Mouse (Mus musculus) limb, embryonic 11.5 days (tissue): ENCODE data around the gene Mapk3. TPM values are rescaled to one million over a fixed set of nuclear protein-coding genes. Genes with fewer than 3 reads are reported as not detected.
A peak's percentile ranks its signal among the peaks of the same experiment; 100 is the strongest.

Source experiments
- ATAC-seq: fragments of 200-750 bp; cut with Nextera tagmentation; 2 replicates; pipeline ENCODE4 v1.8.0; 2017; ENCODE audit warnings: low read depth; ENCODE audit not compliant: insufficient number of reproducible peaks, low FRiP score, low TSS enrichment
- DNase-seq: peaks from one replicate; pipeline ENCODE4 v3.0.0-alpha.2; 2015; ENCODE audit warnings: low spot score
- H3K27ac ChIP-seq: fragments of 300-500 bp; sonication (generic); replicated peaks from 2 replicates; pipeline ENCODE4 v1.5.1; 2014; ENCODE audit warnings: low read depth, mild to moderate bottlenecking, low read length
- H3K27me3 ChIP-seq: fragments of 300-500 bp; sonication (generic); 2 replicates; pipeline ENCODE4 v1.6.1; 2014; ENCODE audit warnings: mild to moderate bottlenecking, low read length, mixed read lengths; ENCODE audit not compliant: control insufficient read depth, insufficient read depth
- H3K36me3 ChIP-seq: fragments of 300-500 bp; sonication (generic); 2 replicates; pipeline ENCODE4 v1.6.1; 2014; ENCODE audit warnings: mild to moderate bottlenecking, low read length, moderate library complexity, mixed read lengths; ENCODE audit not compliant: control insufficient read depth, insufficient read depth
- H3K4me1 ChIP-seq: fragments of 300-500 bp; sonication (generic); 2 replicates; pipeline ENCODE4 v1.6.1; 2014; ENCODE audit warnings: low read length, mixed read lengths; ENCODE audit not compliant: control insufficient read depth, insufficient read depth
- H3K4me2 ChIP-seq: fragments of 300-500 bp; sonication (generic); 2 replicates; pipeline ENCODE4 v1.6.1; 2014; ENCODE audit warnings: low read depth, mild to moderate bottlenecking, moderate library complexity; ENCODE audit not compliant: severe bottlenecking
- H3K4me3 ChIP-seq: fragments of 300-500 bp; sonication (generic); 2 replicates; pipeline ENCODE4 v1.5.1; 2014; ENCODE audit warnings: low read depth, low read length
- H3K9ac ChIP-seq: fragments of 300-500 bp; sonication (generic); 2 replicates; pipeline ENCODE4 v1.6.1; 2014; ENCODE audit warnings: mild to moderate bottlenecking, low read length
- H3K9me3 ChIP-seq: fragments of 300-500 bp; sonication (generic); 2 replicates; pipeline ENCODE4 v1.6.1; 2016; ENCODE audit warnings: low read length; ENCODE audit not compliant: control insufficient read depth
- WGBS: fragments of 180-500 bp; shearing (Covaris S2); extraction: QIAGEN DNeasy Blood & Tissue Kit; methylation state at CpG from one replicate; pipeline ENCODE4 v1.1.7; 2014; 5-methylcytosine and 5-hydroxymethylcytosine counted together
- polyA plus RNA-seq: library from polyadenylated mRNA; unstranded; fragments of >200 nt; fragmentation: Nextera tagmentation; extraction: Ambion mirVana; gene quantifications from 2 replicates; pipeline ENCODE4 v1.2.1, GENCODE M21; 2014

Gene Mapk3
- polyA plus RNA-seq, 1 experiment from 2014 or later = 37.4 TPM

DNA sequence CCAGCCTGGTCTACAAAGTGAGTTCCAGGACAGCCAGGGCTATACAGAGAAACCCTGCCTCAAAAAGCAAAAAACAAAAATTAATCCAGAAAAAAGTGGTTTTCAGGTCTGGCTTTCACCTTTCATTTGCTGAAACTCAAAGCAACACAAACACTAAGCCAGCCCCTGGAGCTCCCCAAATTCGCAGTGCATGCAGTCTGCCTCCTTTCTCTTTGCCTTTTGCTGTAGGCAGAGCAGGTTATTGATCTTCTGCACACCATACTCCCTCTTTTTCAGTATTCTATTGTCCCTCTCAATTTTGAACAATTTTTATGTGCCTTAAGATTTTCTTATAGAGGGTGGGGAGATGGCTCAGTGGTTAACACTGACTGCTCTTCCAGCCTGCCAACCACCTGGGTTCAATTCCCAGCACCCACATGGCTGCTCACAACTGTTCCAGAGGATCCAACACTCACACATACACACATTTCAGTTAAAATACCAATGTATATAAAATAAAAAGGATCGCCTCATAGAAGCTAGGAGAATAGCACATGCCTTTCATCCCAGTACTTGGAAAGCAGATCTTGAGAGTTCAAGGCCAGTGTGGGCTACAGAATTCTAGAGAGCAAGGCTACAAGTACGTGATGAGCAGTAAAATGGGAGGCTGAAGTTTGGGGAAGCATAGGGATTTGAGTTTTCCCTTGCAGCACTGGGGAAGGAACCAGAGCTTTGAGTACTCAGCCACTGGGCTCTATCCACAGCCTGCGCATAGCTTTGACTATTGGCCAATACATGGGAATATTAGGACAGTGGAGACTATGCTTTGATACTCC lies 34.3 kb downstream of the Mapk3 start:
- Histone ChIP-seq H3K9me3 (no peaks in the 10 kb centered on the region), H3K9ac (no peak overlapping the region), H3K27ac (no peak overlapping the region), H3K4me2 (peak overlapping the region; percentile 15; the same call in 1 of the 2 replicates), H3K4me1 (peaks cover 23% of the 10 kb centered on the region), H3K27me3 (no peaks in the 10 kb centered on the region), H3K36me3 (peaks cover 31% of the 10 kb centered on the region), H3K4me3 (no peak overlapping the region)
- ATAC-seq = no peak
- DNase-seq = no peak
- 75% methylated on average over 4 of the region's 4 CpGs for WGBS

GRCm38 (mm10) chr7:126794271-126794605 lies 34.8 kb downstream of the Mapk3 start:
- H3K27ac ChIP-seq = no peak overlapping the region
- ATAC-seq = no peak
- WGBS = 78% methylated on average over 4 of the region's 4 CpGs
- peaks cover 27% of the 10 kb centered on the region for H3K36me3 ChIP-seq
- H3K9ac ChIP-seq = no peak overlapping the region
- H3K4me2 ChIP-seq = no peak overlapping the region
- no peaks in the 10 kb centered on the region for H3K9me3 ChIP-seq
- H3K4me1 ChIP-seq = peaks cover 23% of the 10 kb centered on the region
- no peaks in the 10 kb centered on the region for H3K27me3 ChIP-seq
- no peak overlapping the region for H3K4me3 ChIP-seq
- DNase-seq = no peak

DNA sequence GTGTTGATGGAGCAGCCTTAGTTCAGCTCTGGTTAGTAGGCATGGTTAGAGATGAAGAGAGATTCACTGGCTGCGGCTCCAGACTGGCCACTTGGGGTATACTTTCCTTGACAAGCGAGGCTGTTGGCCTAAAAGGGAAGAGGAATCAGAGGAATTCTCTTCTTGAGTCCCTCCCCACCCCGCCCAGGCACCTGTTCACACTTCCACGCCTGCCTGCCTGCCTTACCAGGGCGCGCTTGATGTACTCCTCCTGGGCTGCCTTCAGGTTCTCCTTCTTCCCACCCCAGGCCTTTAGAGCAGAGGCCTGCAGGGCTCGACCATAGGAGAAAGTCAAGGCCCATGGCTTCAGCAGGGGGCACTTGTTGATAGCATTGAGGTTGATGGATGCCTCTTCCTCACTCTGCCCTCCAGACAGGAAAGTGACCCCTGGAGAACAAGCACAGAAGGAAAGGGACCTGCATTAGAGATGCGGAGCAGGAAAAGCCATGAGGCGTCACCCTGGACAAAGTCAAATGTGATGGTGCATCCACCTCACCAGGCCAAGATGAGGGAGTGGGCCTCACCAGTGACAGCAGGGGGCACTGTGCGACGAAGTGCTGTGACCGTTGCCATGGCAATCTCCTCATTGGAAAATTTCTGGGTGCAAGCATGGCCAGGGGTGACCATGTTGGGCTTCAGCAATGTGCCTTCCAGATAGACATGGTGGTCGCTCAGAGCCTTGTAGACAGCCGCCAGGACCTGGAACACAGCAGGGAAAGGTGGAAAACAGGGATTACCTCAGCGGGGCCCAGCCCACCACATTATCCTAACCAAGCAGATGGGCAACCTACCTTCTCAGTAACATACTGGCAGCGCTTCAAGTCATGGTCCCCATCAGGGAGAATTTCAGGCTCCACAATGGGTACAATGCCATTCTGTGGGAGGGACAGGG lies 36.3 kb downstream of the Mapk3 start:
- H3K4me2 ChIP-seq = no peak overlapping the region
- no peak for DNase-seq

DNA sequence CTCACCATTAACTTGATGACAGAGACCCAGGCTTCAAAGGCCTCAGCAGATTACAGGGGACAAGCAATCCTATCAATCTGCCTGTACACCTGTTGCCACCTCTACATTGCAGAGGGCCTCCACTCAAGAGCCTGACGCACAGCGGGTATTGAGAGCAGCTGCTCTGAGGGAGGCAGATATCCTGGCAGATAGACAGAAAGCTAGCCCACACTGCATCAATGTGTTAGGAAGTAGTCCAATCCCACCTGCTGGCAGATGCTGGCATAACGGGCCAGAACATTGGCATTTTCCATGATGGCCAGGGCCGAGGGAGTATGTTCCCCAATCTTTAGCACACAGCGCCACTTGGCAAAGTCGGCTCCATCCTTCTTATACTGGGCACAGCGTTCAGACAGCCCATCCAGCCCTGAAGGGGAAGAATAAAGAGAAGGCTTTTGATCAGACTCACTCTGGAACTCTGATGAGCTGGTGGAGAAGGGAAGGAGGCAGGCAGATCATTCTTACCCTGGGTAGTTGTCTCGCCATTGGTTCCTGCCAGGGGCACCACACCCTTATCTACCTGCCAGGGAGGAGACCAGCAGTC lies 37.0 kb downstream of the Mapk3 start:
- DNase-seq (peak; percentile 55), ATAC-seq (no peak)
- peaks cover 20% of the 10 kb centered on the region for H3K36me3 ChIP-seq
- WGBS = 87% methylated on average over 8 of the region's 8 CpGs
- no peaks in the 10 kb centered on the region for H3K9me3 ChIP-seq
- no peak overlapping the region; the same call in 1 of the 2 replicates for H3K4me2 ChIP-seq
- no peak overlapping the region for H3K27ac ChIP-seq
- no peaks in the 10 kb centered on the region for H3K27me3 ChIP-seq
- peaks cover 31% of the 10 kb centered on the region for H3K4me1 ChIP-seq
- H3K9ac ChIP-seq = no peak overlapping the region
- no peak overlapping the region for H3K4me3 ChIP-seq

More for the DNA sequence above, 36.3 kb downstream of the Mapk3 start:
- ATAC-seq = no peak
- 86% methylated on average over 16 of the region's 16 CpGs for WGBS
- H3K9me3 ChIP-seq = no peaks in the 10 kb centered on the region
- no peak overlapping the region for H3K4me3 ChIP-seq
- no peak overlapping the region for H3K27ac ChIP-seq
- no peaks in the 10 kb centered on the region for H3K27me3 ChIP-seq
- peaks cover 18% of the 10 kb centered on the region for H3K36me3 ChIP-seq
- peaks cover 31% of the 10 kb centered on the region for H3K4me1 ChIP-seq
- no peak overlapping the region for H3K9ac ChIP-seq

GRCm38 (mm10) chr7:126797411-126798126 lies 38.2 kb downstream of the Mapk3 start, which contains the start of gene Fam57b:
Gene Fam57b, plus strand, starts transcription at chr7:126797668.
- no peaks in the 10 kb centered on the region for H3K9me3 ChIP-seq
- no peaks in the 10 kb centered on the region for H3K27me3 ChIP-seq
- WGBS = 45% methylated on average over 21 of the region's 21 CpGs
- ATAC-seq = no peak
- peaks cover 30% of the 10 kb centered on the region for H3K4me1 ChIP-seq
- H3K36me3 ChIP-seq = peaks cover 20% of the 10 kb centered on the region
- peak within 1 kb of the TSS; percentile 77 for H3K9ac ChIP-seq
- peak within 1 kb of the TSS; percentile 81; the same call in 1 of the 2 replicates for H3K27ac ChIP-seq
- no peak for DNase-seq
- peak within 1 kb of the TSS; percentile 92 for H3K4me2 ChIP-seq
- H3K4me3 ChIP-seq = peak within 1 kb of the TSS; percentile 76

DNA sequence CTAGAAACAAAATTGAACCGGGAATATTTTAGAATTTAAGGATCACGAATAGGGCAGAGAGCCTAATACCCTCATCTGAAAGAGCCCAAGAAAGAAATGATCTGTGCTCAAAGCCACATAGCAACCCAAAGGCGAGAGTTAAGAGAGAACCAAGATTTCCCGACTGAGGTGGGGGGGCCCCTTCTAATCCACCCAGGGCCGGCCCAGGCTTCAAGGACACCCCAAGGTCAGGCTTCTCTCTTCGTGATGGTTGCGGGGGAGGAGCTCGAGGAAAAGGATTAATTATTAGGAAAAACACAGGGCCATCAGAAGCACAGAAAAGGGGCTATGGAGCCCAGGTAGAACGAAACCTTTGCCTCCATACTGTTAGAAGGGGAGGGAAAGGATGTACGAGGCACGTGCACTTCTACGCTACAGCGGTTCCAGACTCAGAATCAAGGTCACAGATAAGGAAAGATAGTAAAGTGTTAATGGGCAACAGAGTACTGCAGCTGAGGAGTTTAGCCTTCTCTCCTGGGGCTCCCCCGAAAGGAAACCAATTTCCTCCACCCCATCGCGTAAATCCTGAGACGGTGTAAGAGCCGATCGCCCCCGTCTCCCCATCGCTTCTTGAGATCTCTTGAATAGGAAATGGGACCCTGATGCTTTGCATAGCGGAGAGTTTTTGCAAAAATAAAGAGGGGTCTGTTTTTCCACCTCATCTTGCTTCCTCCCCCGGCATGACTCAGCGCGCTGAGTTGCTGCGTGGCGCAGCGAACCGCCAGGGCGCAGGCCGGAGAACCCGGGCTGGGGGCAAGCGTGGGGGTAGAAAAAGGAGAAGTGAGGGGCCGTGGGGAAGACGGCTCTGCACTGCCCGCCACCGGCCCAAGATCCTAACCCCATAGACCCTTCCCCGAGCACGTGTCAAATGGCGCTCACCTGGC lies 39.0 kb downstream of the Mapk3 start:
- no peaks in the 10 kb centered on the region for H3K9me3 ChIP-seq
- DNase-seq = no peak
- no peaks in the 10 kb centered on the region for H3K27me3 ChIP-seq
- H3K4me1 ChIP-seq = peaks cover 25% of the 10 kb centered on the region
- peak overlapping the region; percentile 92 for H3K4me2 ChIP-seq
- H3K4me3 ChIP-seq = peak overlapping the region; percentile 76
- peak overlapping the region; percentile 77 for H3K9ac ChIP-seq
- H3K27ac ChIP-seq = peak overlapping the region; percentile 81
- H3K36me3 ChIP-seq = peaks cover 20% of the 10 kb centered on the region
- under 1% methylated on average over 40 of the region's 40 CpGs for WGBS
- no peak for ATAC-seq

GRCm38 (mm10) chr7:126799050-126799467 lies 39.7 kb downstream of the Mapk3 start:
- ATAC-seq (peak; percentile 95), DNase-seq (peak; percentile 96)
- H3K9me3 ChIP-seq = no peaks in the 10 kb centered on the region
- H3K27ac ChIP-seq = peak overlapping the region; percentile 81
- H3K27me3 ChIP-seq = no peaks in the 10 kb centered on the region
- H3K36me3 ChIP-seq = peaks cover 19% of the 10 kb centered on the region
- under 1% methylated on average over 35 of the region's 36 CpGs for WGBS
- H3K4me3 ChIP-seq = peak overlapping the region; percentile 76
- peaks cover 25% of the 10 kb centered on the region for H3K4me1 ChIP-seq
- H3K4me2 ChIP-seq = peak overlapping the region; percentile 92
- H3K9ac ChIP-seq = peak overlapping the region; percentile 77
